Mouse (Mus musculus) B cell, adult 2 months (primary cell): Measurements from ENCODE around the gene Tmem41b.
"Not testable (repeated sequence)": the region's sequence is repeated elsewhere in the genome, so short reads cannot be mapped to it uniquely, and the experiment has no call there.

Experiments
- DNase-seq, 2 experiments: peaks; one replicate each; pipeline ENCODE4 v3.0.0; 2022

Tmem41b gene

DNA sequence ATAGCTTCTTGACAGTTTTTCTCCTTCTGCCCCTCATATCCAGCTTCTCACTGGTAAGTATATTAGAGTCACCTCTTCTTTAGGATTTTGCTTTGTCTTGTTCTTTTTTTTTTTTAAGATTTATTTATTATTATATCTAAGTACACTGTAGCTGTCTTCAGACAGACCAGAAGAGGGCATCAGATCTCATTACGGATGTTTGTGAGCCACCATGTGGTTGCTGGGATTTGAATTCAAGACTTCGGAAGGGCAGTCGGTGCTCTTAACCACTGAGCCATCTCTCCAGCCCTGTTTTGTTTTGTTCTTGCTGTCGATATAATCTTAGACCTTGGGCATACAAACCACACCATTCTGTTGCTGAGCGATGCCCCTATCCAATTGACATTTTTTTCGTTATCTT is at the start of gene Tmem41b:
Gene Tmem41b (minus strand): TSS at position 155 of the 400 bp plus-strand sequence.
- peak; percentile 37 to 53 for DNase-seq

DNA sequence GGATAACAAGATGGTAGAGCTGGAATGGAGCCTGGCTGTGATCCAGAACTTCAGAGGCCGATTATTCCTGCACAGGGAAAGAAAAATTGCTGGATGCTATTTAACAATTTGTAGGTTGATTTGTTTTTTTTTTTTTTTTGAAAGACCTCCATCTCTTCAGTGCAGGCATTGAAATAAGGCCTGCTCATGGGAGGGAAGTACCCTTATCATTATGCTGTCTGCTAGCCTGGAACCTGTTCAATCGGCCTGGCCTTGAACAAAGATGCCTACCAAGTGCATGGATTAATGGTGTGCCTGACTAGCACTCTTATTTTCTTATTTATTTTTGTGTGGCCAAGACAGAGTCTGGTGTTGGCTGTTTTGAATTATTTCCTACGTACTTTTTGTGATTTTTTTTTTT is 43.6 kb upstream of the Tmem41b start:
- DNase-seq: no peak

DNA sequence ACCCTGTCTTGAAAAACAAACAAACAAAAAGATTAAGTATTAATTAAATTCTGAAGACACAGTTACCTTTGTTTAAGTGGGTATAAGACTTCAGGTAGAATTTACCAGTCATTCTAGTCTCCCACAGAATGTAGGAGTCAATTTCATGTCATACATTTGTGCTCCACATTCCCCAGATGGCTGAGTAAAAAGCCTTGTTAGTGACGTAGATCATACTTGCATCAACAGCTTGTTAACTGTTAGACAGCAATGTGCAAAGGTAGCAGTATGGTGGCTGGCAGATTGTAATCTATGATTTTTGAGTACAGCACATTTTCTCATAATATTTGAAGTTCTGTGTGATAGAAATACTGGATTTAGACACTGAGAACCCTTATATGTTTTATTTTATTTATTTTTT is 42.1 kb upstream of the Tmem41b start:
- DNase-seq: no peak

DNA sequence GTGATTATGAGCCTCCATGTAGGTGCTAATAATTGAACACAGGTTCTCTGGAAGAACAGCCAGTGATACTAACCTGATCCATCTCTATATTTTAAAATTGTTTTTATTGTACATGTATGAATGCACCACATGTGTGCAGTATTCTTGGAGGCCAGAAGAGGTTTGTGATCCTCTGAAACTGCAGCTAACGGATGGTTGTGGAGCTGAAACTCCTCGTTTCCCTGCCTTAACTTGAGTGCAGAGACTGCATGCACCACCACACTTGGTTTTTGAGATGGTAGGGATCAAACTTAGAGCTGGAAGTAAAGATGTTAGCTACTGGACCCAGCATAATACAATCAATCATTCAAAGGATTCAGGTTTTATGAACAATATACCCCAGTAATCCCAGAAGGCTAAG is 39.9 kb upstream of the Tmem41b start:
- DNase-seq: no peak

DNA sequence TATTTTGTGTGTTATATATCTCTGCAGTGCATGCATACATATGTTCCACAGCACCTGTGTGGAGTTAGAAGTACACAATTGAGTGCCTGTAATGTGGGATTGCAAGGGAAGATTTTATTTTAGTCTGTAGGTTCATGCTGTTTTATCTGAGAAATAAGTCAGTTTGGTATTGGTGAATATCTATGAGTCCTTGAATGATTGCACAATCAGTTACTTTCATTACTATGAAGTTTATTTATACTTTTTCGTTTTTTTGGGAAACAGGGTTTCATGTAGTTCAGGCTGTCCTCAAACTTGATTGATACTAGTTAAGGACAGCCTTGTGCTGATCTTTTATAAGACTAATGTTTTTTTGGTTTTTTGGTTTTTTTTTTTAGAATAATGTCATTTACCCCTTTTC is 36.8 kb upstream of the Tmem41b start:
- no peak for DNase-seq

DNA sequence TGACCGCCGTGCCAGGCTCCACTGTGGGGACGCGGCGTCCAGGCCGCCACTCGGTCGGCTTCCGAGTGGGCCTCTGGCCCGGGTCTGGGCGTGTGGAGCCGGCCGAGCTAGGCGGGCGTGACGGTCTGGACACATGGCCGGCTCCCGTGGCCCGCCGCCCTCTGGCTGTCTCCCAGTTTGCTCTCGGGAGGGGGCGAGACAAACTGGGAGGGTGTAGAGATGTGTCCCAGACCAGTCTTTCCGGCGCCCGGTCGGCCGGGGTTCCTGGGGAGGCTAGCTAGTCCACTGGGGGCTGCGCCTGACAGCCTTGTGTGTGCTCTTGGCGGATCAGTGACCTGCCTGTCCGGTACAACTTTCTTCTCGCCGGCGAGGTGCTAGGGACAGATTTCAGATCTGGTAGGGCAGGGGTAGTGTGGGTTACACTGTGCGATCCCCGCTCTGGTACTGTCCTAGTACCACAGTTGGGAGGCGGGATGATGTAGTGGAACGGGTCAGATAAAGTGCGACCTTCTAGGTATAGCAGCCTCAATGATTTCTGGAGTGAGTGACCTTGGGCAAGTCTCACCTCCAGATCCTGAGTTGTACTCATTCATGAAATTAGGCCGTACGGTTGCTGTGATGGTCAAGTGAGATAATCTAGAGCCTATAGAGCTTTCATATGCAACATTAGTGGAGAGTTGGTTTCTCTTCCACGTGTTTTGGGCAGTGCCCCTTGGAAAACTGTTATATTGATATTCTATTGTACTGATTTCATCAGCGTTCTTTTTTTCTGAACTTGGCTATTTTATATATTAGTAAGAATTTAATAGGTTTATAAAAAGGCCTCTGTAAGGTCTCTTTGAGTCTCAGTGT is 32.1 kb upstream of the Tmem41b start:
- DNase-seq: peak; percentile 38 to 42

DNA sequence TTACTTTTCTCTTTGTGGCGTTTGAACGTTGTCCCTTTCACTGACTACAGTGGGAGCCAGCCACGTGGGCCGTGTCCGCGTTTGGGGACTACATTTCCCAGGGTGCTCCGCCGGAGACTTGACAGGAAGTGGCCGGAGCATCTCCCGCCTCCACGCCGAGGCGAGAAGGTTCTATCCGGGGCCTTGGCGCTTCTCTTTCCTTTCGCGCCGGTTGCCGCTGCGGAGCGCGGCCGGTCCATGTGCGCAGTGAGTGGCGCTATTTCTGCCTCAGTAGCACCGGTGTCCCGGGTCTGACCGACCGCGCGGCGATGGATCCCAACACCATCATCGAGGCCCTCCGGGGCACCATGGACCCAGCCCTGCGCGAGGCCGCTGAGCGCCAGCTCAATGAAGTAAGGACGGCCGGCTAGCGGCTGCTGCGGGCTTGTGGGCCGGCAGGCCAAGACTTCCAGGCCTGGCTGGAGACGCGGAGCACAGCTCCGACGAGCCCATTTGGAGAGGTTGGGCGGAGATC is 31.4 kb upstream of the Tmem41b start, which contains the start of gene Ipo7:
Gene Ipo7 (plus strand): TSS at position 158 of the 514 bp plus-strand sequence.
- peak; percentile 93 for DNase-seq

DNA sequence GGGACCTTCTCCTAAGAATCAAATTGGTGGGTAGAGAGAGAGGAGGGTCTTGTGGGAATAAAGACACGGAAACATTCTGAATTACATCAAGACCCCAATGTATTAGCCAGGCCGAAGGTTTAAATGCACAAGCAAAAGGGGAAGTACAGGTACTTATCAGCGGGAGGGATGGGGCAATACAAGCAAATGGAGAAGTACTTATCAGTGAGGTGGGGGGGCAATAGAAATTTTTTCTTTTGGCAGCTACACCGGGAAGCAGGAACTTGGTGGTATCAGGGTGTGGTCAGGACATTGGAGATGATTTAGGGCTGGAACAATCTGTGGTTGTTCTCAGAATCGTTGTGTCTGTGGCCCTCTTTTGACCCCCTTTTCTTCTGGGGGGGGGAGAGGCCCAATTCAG is 27.5 kb upstream of the Tmem41b start:
- DNase-seq: peak; percentile 25 to 40

DNA sequence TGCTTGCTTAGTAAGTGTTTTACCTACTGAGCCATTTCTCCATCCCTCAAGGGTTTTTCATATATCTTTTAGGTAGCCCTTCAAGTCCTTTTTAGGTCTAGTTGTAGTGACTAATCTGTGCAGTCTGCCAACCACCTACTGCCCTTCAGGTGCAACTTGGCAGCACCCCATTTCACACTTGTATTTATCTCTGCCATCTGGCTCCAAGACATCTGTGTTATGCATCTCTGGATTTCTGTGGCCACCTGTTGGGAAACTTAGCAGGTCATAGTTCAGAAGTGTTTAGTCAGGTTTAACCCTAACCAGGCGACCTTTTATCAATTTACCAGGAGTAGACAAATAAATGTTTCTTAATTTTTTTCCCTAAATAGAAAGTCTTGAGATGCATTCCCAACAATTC is 24.7 kb upstream of the Tmem41b start:
- no peak for DNase-seq

DNA sequence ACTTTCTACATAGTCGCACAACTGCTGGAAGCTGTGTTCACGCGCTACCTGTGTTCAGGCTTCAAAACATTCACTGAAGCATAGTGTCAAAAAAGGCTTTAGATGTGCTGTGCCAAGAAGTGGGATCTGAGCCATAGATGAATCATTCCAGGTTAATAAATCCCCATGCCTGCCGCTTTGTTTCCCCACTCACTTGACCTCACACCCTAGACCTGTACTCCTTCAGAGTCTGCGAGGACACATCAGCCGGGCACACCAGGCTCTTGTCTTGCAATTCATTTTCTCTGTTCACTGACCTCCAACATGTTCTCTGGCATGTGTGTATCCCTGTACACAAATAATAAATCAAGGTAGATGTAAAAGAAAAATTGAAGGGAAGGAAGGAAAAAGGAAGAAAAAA is 22.4 kb upstream of the Tmem41b start:
- no peak for DNase-seq

DNA sequence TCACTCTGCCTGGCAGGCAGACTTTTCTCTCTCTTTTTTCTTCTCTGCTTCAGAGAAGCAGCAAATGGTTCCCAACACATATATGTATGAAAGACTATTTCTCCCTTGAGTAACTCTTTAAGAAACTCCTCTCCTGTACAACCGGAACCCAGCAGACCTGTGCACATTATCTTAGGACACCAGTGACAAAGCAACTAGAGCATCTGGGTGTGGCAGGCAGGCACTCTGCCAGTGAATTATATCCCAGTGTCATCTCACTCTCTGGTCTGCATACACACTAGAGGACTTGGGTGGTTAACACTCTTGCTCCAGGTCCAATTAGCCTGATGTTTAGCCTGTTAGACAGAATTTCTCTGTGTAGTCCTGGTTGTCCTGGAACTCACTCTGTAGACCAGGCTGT is 21.8 kb upstream of the Tmem41b start:
- no peak for DNase-seq

DNA sequence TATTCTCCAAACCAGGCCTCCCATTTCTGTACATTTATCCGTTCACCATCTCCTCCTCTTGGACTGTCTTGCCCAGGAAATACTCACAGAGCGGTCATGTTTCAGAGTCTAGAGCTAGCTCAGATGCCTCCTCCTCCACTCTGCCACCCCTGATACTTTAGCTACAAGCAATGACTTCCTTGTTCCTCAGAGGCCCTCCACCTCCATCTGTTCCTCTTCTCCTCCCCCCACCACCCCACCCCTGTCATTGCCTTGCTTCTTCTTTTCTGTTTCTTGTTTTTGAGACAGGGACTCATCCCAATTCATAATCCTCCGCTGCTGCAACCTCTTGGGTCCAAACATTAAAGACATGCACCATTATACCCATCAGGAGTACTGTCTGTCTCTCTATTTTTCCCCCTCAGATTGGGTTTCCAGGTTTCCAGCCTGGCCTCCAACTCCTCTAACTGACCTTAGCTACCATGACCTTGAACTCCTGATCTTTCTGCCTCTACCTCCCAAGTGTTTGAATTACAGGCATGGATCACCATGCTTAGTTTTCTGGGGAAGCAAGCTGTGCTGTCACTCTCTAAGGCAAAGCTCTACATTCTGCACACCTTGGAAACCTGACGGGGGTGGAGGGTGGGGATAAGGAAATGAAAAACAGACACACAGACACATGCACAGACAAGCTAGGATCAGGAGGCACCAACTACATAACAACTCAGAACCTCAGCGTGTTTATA is 19.9 kb upstream of the Tmem41b start:
- no peak for DNase-seq

DNA sequence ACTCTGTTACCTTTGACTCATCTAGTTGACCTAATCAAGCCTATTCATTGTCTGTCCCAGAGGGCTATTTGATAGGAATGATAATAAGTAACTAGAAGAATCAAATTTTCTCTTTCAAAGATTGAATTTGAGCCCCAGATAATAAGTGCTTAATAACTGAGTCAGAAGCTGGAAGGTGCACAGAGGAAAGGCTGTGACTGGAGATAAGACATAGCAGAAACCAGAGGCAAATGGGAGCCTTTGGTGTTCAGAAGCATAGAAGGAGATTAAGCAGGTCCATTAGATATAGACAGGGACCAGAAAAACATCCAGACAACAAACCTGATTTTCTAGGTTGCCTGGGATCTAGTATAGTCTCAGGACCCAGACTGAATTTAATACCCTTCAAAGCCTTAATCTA is 19.2 kb upstream of the Tmem41b start:
- DNase-seq: no peak

DNA sequence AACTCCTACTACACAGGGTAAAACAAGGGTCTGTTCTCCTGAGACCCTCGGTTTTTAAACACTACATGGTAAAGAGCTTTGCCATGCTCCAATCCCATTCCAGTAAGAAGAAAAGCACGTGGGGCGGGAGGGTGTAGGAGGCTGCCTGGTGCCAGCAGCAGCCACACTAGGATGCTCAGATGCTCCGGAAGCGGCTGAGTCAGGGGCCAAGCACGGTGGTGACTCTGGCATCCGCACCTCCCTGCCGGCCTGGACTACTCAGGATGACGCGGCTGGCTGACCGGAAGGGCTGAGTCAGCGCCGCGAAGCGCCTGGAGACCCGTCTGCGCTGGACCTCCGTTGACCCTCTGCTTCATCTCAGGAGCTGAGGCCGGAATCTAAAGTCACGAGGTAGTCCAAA is 16.2 kb upstream of the Tmem41b start:
- no peak for DNase-seq

DNA sequence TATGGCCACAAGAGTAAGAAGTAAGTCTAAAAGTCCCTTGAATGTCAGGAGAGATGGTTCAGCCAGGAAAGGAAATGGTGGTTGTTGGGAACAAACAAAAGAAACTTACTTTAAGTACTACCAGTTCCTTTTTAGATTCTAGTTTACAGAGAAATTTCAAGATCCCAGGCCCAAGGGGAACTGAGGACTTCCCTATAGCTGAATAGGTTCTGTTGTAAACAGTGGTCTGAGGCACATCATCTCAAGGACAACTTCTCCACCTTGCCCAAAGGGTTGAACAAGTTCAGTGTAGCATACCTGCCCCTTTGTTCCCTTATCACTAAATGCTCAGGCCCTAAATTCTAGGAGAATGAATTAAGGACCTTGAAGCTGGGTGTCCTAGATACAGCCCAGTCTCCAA is 15.4 kb upstream of the Tmem41b start:
- DNase-seq: no peak

DNA sequence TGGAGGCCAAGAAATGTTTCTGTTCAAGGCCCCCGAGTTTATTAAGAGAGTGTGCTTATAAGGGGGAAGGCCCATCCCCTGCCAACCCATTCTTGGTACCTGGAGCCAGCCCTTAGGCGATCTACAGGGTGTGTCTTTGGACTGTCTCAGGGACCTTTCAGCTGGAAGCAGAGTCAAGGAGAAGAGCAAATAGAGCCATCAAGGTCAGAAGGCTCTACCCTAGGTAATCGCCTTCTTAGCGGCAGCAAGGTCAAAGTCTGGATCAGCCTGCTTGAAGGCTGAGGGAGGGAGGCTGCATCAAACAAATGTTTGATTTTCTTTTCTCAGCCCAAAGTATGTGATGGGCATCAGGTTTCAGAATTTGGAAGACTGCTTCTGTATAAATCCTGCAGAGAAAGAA is 11.7 kb upstream of the Tmem41b start:
- no peak for DNase-seq

DNA sequence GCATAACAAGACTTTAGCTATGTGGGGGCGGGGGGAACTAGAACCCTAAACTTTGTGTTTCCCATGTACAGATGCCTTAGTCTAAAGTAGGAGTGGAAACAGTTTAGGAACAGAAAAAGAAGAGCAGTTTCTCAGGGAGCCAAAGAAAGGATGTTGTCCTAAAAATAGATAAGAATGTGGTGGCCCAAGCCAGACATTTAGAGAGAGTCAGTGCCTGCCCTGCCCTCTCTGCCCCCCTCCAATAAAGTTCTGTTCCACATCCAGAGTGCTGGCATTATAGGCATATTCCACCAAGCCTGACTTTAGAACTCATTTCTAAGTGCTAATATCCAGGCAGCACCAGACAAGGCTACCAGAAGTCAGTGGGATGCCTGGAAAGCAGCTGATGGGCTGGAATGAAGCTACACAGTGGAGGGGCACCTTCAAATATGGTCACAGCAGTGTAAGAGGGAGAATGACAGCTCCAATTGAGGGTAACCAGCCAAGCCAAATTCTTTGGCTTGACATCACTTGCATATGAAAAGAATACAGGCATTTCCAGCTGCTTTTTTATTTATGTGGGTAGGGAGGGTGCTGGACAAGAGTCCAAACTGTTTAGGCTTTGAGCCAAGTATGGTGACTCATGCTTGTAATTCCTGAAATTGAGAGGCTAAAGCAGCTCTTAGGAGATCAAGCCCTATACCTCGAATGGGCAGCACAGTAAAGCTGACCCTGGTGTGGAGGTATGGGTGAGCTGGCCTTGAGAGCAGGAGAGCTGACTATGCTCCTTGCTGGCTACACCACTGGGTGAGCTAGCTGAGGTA is 6.6 kb upstream of the Tmem41b start:
- DNase-seq: no peak

DNA sequence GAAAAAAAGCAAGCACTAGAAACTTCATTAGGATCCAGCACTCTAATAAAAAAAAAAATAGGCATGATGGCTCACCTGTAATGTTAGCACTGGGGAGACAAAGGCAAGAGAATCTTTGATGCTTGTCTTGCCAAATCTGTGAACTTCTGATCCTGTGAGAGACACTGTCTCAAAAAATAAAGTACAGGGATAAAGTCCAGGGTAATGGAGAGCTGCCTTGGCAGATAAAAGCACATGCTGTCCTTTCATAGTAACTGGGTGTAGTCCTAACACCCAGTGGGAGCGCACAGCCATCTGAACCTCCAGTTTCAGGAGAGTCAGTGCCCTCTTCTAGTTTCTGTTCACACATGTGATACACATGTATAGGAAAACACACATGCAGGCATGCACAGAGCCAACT is 4.6 kb upstream of the Tmem41b start:
- no peak for DNase-seq

DNA sequence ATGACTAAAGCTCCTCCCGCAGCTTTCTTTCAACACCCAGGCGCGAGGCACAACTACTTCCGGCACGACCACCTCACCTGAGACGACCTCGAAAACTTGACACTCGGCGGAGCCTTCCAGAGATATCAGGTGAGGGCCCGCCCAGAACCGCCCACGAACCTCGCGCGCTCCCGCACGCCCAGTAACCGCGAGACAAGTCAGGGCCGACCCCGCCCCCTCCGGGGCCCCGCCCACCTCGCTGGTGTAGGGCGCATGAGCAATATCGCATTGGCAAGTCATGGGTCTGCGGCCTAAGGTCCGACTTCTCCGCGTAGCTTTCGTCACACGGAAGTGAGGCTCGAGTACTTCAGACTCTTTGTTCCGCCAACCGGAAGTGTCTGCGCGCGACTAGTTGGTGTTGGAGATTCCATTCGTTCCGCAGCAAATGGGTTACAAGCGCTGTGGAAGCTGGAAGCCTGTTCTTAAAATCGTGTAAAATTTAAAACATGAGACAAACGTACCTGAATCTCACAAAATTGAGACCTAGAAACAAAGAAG is 528 bp downstream of the Tmem41b start:
- DNase-seq: peak; percentile 100

DNA sequence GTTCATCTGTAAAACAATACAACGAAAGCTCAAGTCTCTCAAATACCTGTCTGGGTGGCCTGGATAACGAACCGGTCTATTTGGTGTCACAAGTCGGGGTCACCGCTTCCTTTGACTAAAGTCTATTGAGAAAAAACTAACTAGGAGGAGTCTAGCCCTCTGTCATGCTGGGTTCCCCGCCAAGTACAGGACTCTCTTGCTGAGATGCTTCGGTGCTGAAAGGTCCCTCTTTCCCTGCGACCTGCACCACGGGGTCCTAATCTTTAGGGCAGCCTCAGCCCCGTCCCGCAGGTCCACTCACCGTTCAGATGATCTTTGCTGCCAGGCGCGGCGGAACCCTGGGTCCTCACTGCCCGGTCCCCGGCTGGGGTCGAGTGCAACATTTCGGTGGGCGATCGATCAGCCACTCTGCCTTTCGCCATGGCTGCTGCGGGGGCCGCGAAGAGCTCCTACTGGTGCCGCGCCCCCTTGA is 1.0 kb downstream of the Tmem41b start:
- no peak for DNase-seq

DNA sequence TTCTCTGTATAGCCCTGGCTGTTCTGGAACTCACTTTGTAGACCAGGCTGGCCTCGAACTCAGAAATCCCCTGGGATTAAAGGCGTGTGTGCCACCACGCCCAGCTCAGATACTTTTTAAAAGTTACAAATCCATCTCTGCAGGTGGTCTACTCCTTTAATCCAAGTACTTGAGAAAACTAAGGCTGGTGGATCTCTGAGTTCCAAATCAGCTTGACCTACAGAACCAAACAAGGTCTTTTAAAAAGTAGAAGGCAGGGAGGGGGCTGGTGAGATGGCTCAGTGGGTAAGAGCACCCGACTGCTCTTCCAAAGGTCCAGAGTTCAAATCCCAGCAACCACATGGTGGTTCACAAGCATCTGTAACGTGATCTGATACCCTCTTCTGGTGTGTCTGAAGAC is 2.1 kb downstream of the Tmem41b start:
- not testable (repeated sequence) for DNase-seq

DNA sequence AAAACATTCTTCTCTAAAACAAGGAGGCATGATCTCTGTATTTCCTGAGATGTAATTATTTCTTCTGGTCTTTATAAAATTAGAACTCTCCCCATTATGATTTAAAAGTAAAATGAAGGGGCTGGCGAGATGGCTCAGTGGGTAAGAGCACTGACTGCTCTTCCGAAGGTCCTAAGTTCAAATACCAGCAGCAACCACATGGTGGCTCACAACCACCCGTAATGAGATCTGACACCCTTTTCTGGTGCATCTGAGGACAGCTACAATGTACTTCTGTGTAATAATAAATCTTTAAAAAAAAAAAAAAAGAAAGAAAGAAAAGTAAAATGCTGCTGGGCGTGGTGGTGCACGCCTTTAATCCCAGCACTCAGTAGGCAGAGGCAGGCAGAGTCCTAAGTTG is 9.6 kb downstream of the Tmem41b start:
- DNase-seq: peak; percentile 54 to 58
